Mouse (Mus musculus): ENCODE measurements around the gene Olfr1275.

DNA sequence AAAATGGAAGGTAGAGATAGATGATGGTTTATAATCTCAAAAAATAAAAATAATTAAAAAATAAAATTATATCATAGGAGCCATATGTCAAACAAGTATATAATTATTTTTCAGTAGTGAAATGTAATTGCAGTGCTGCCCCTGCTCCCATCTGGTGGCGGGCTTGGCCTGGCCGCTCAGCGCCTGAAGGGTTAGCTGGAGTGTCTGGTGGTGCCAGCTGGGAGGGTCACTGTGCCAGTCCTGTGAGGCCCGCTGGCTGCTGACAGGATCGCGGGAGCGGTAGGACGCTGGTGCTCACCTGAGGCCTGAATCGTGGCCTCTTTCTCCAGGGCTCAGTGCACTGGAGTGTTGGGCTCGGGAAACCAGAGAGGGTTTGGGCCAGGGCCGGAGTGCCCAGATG lies 53.0 kb downstream of the Olfr1275 start:
- TF ChIP-seq CTCF (conservative IDR thresholded peaks at IDR 0.05 in 1 of 2, IDR thresholded peaks at IDR 0.05 in 1 of 2; ENCODE audit: low read depth in 2 of 2, low read length in 2 of 2) (no peak), POLR2A (IDR thresholded peaks at IDR 0.05; ENCODE audit: low read depth, low read length) (no peak), ELF1 (IDR thresholded peaks at IDR 0.05; ENCODE audit: low read depth, low read length) (no peak)
